Mouse (Mus musculus) inflammation-experienced regulatory T-cells, adult 6 months (primary cell): ENCODE data around the gene St14. TPM values are rescaled to one million over a fixed set of nuclear protein-coding genes. Genes with fewer than 3 reads are reported as not detected.
"Not testable (repeated sequence)": the region's sequence is repeated elsewhere in the genome, so short reads cannot be mapped to it uniquely, and the experiment has no call there.

Source experiments
- ATAC-seq: one replicate; pipeline ENCODE4 v1.8.0; 2017
- polyA plus RNA-seq, 3 experiments: library from polyadenylated mRNA; unstranded; fragments of 100-300 nt; shearing (Covaris generic); gene quantifications; one replicate each; pipeline ENCODE4 v1.2.1; 2017

Gene St14
- polyA plus RNA-seq, 3 experiments from 2014 or later, result 4.4 to 10.5 (median 5.4) TPM

- ATAC-seq, result no peak
Observed at GRCm38 (mm10) chr9:31086085-31086753, 45.4 kb downstream of the St14 start.

- ATAC-seq, result no peak
Observed at GRCm38 (mm10) chr9:31085556-31085955, 46.1 kb downstream of the St14 start.

- ATAC-seq, result no peak
Observed at GRCm38 (mm10) chr9:31082771-31083170, 48.9 kb downstream of the St14 start.

- peak; percentile 83 for ATAC-seq
Observed at GRCm38 (mm10) chr9:31082054-31082666, 49.5 kb downstream of the St14 start.

- ATAC-seq, result no peak
Observed at GRCm38 (mm10) chr9:31080726-31081125, 50.9 kb downstream of the St14 start.

- no peak for ATAC-seq
Observed at GRCm38 (mm10) chr9:31074836-31075235, 56.8 kb downstream of the St14 start.

- ATAC-seq, result no peak
Observed at GRCm38 (mm10) chr9:31073797-31074196, 57.9 kb downstream of the St14 start.

- ATAC-seq, result no peak
Observed at GRCm38 (mm10) chr9:31072256-31072655, 59.4 kb downstream of the St14 start.

- ATAC-seq, result no peak
Observed at GRCm38 (mm10) chr9:31070706-31071105, 60.9 kb downstream of the St14 start.

- no peak for ATAC-seq
Observed at GRCm38 (mm10) chr9:31058723-31059122, 72.9 kb downstream of the St14 start.

GRCm38 (mm10) chr9:31051509-31051908, 80.1 kb downstream of the St14 start:
- ATAC-seq, result not testable (repeated sequence)

- no peak for ATAC-seq
Observed at GRCm38 (mm10) chr9:31050208-31050607, 81.4 kb downstream of the St14 start.

Other genes starting within 250 kb of the St14 start
- gene Adamts15, start 209.4 kb downstream of the St14 start, polyA plus RNA-seq, result not detected
- under 1 TPM; 0.16 to 0.30 (median 0.21) TPM for gene Adamts8, start 189.3 kb downstream of the St14 start, polyA plus RNA-seq
- gene Zbtb44, start 101.2 kb downstream of the St14 start, polyA plus RNA-seq, result 1 to 10 TPM; 4.4 to 7.6 (median 5.4) TPM
- 100 to 1,000 TPM in 1 of 3 experiments, 10 to 100 TPM in 2; 65.4 to 108 (median 70.8) TPM for gene Aplp2, start 80.0 kb upstream of the St14 start, polyA plus RNA-seq
- 1 to 10 TPM; 7.7 to 9.0 (median 8.5) TPM for gene Prdm10, start 148.7 kb upstream of the St14 start, polyA plus RNA-seq